Mouse (Mus musculus): ENCODE data around the gene Slc6a20a.

GRCm38 (mm10) chr9:123713111-123713510 is 34.4 kb upstream of the Slc6a20a start:
- TF ChIP-seq POLR2A (IDR thresholded peaks at IDR 0.05; ENCODE audit: borderline replicate concordance, extremely low read depth, low read depth, low read length): no peak
- TF ChIP-seq CTCF (IDR thresholded peaks at IDR 0.05; ENCODE audit: insufficient read depth, low read length): no peak

Measured in lung, adult 2 months (tissue).